Mouse (Mus musculus): ENCODE measurements around the gene Emsy.

Emsy gene

GRCm38 (mm10) chr7:98656531-98657221 is at the start of gene Emsy:
TSS of gene Emsy (minus strand) at chr7:98656783.
- in situ Hi-C loops (cut with MboI, MseI) = loop anchor here (5.0 kb wide), 1 partner anchor 36 kb away; no protein-coding TSS in a partner anchor

- in situ Hi-C loops (cut with MboI, MseI) = loop anchor here in 1 of 2 experiments (25.0 kb wide), 1 partner anchor 1133 kb away; the partner anchor contains the start of gene Neu3
These were observed 47.7 kb upstream of the Emsy start for GRCm38 (mm10) chr7:98704276-98704675.

GRCm38 (mm10) chr7:98703365-98703881 is 46.8 kb upstream of the Emsy start:
- in situ Hi-C loops (cut with MboI, MseI) = loop anchor here in 1 of 2 experiments (25.0 kb wide), 1 partner anchor 1134 kb away; the partner anchor contains the start of gene Neu3

- in situ Hi-C loops (cut with MboI, MseI) = loop anchor here in 1 of 2 experiments (25.0 kb wide), 1 partner anchor 1135 kb away; the partner anchor contains the start of gene Neu3
These were observed 46.0 kb upstream of the Emsy start, which contains the start of gene Thap12 for GRCm38 (mm10) chr7:98702283-98703240. TSS of gene Thap12 (plus strand) at chr7:98703103.

- in situ Hi-C loops (cut with MboI, MseI) = loop anchor here in 1 of 2 experiments (25.0 kb wide), 1 partner anchor 1136 kb away; the partner anchor contains the start of gene Neu3
These were observed 45.2 kb upstream of the Emsy start for GRCm38 (mm10) chr7:98701771-98702170.

- in situ Hi-C loops (cut with MboI, MseI) = loop anchor here (10.0 to 25.0 kb wide), 3 partner anchors 594 to 1756 kb away; no protein-coding TSS in a partner anchor
These were observed 42.0 kb upstream of the Emsy start for GRCm38 (mm10) chr7:98698590-98698989.

- in situ Hi-C loops (cut with MboI, MseI) = loop anchor here (10.0 to 25.0 kb wide), 3 partner anchors 593 to 1757 kb away; no protein-coding TSS in a partner anchor
These were observed 41.5 kb upstream of the Emsy start for GRCm38 (mm10) chr7:98698041-98698440.

- in situ Hi-C loops (cut with MboI, MseI) = loop anchor here (10.0 to 25.0 kb wide), 3 partner anchors 593 to 1757 kb away; no protein-coding TSS in a partner anchor
These were observed 40.9 kb upstream of the Emsy start for GRCm38 (mm10) chr7:98697496-98697895.

GRCm38 (mm10) chr7:98694046-98694445 is 37.5 kb upstream of the Emsy start:
- in situ Hi-C loops (cut with MboI, MseI) = loop anchor here (5.0 to 25.0 kb wide), 4 partner anchors 37 to 1761 kb away; partner anchors contain the start of gene Emsy (in 2 of the 2)

GRCm38 (mm10) chr7:98692761-98693546 is 36.4 kb upstream of the Emsy start:
- in situ Hi-C loops (cut with MboI, MseI) = loop anchor here (5.0 to 25.0 kb wide), 4 partner anchors 36 to 1762 kb away; partner anchors contain the start of gene Emsy (in 2 of the 2)

- in situ Hi-C loops (cut with MboI, MseI) = loop anchor here (5.0 to 25.0 kb wide), 4 partner anchors 34 to 1764 kb away; partner anchors contain the start of gene Emsy (in 2 of the 2)
These were observed 34.2 kb upstream of the Emsy start for GRCm38 (mm10) chr7:98690831-98691230.

GRCm38 (mm10) chr7:98690126-98690525 is 33.5 kb upstream of the Emsy start:
- in situ Hi-C loops (cut with MboI, MseI) = loop anchor here (5.0 to 25.0 kb wide), 4 partner anchors 33 to 1765 kb away; partner anchors contain the start of gene Emsy (in 2 of the 2)

GRCm38 (mm10) chr7:98685895-98686294 is 29.3 kb upstream of the Emsy start:
- in situ Hi-C loops (cut with MboI, MseI) = loop anchor here in 1 of 2 experiments (25.0 kb wide), 1 partner anchor 1174 kb away; no protein-coding TSS in a partner anchor

- in situ Hi-C loops (cut with MboI, MseI) = loop anchor here in 1 of 2 experiments (25.0 kb wide), 1 partner anchor 1171 kb away; no protein-coding TSS in a partner anchor
These were observed 26.2 kb upstream of the Emsy start for GRCm38 (mm10) chr7:98682821-98683220.

- in situ Hi-C loops (cut with MboI, MseI) = loop anchor here in 1 of 2 experiments (25.0 kb wide), 1 partner anchor 1168 kb away; no protein-coding TSS in a partner anchor
These were observed 24.1 kb upstream of the Emsy start for GRCm38 (mm10) chr7:98680691-98681090.

- in situ Hi-C loops (cut with MboI, MseI) = loop anchor here in 1 of 2 experiments (25.0 kb wide), 1 partner anchor 1166 kb away; no protein-coding TSS in a partner anchor
These were observed 21.9 kb upstream of the Emsy start for GRCm38 (mm10) chr7:98678441-98678840.

- in situ Hi-C loops (cut with MboI, MseI) = loop anchor here in 1 of 2 experiments (25.0 kb wide), 1 partner anchor 1165 kb away; no protein-coding TSS in a partner anchor
These were observed 20.9 kb upstream of the Emsy start for GRCm38 (mm10) chr7:98677511-98677910.

- in situ Hi-C loops (cut with MboI, MseI) = no loop called here
These were observed 17.8 kb upstream of the Emsy start for GRCm38 (mm10) chr7:98674344-98674743.

GRCm38 (mm10) chr7:98672241-98672955 is 15.8 kb upstream of the Emsy start:
- in situ Hi-C loops (cut with MboI, MseI) = no loop called here
